Mouse (Mus musculus): Measurements from ENCODE around the gene Dqx1. TPM values are rescaled to one million over a fixed set of nuclear protein-coding genes. Genes with fewer than 3 reads are reported as not detected.

Gene Dqx1
- polyA plus RNA-seq, 1 experiment from 2014 or later = 1.4 TPM

GRCm38 (mm10) chr6:83033249-83034185 is 24.1 kb upstream of the Dqx1 start, which contains the start of the genes Dok1 and Loxl3:
Dok1 (minus strand) TSS chr6:83033471.
Loxl3 (plus strand) TSS chr6:83034173.
- DNase-seq (ENCODE audit: low spot score) = peak; percentile 76

GRCm38 (mm10) chr6:83034463-83035055 is 23.1 kb upstream of the Dqx1 start:
- no peak for DNase-seq (ENCODE audit: low spot score)

- no peak for DNase-seq (ENCODE audit: low spot score)
Measured at GRCm38 (mm10) chr6:83037188-83037587, 20.5 kb upstream of the Dqx1 start.

DNA sequence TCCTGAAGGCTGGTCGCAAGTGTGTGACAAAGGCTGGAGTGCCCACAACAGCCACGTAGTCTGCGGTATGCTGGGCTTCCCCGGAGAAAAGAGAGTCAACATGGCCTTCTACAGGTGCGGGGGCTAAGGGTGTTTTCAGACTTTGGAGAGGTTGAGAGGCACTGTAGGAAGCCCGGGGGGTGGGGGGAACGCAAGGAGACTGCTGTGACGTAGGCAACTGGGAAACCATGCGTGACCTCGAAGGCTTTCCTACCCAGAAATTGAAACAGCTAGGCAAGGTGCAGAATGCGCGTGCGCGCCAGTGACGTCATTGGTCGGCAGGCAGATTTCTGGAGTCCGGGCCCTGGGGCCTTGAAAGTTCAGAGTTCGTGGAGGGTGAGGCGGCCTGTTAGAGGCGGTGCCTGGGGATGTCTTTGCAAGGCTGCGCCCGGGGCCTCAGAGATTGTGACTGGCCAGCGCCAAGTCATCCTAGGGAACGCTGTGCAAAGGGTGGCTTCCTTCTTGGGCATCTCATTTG is 19.1 kb upstream of the Dqx1 start:
- DNase-seq (ENCODE audit: low spot score) = peak; percentile 91

GRCm38 (mm10) chr6:83040601-83041000 is 17.0 kb upstream of the Dqx1 start:
- no peak for DNase-seq (ENCODE audit: low spot score)

GRCm38 (mm10) chr6:83043561-83043960 is 14.1 kb upstream of the Dqx1 start:
- no peak for DNase-seq (ENCODE audit: low spot score)

DNA sequence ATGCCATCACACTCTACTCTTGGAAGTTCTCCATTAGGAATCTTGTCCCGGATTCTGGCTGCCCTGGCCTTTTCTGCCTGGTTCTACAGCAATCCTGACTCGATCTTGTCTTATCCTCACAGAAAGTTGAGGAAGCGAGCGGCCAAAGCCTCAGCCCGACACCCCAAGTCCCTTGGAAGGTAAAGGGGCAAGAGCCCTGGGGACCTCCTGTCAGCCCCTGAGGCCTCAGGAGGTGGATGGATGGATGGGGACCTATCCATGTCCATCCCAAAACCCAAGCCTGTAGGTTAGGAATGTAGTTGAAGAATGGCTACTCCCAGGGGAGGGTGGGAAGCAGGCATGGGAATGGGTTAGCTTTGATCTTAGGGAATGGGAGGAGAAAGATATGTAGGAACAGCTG is 13.7 kb upstream of the Dqx1 start:
- no peak for DNase-seq (ENCODE audit: low spot score)

GRCm38 (mm10) chr6:83044742-83045141 is 12.9 kb upstream of the Dqx1 start:
- no peak for DNase-seq (ENCODE audit: low spot score)

- no peak for DNase-seq (ENCODE audit: low spot score)
Measured at GRCm38 (mm10) chr6:83049367-83049766, 8.3 kb upstream of the Dqx1 start.

GRCm38 (mm10) chr6:83053136-83053960 is 4.3 kb upstream of the Dqx1 start:
- DNase-seq (ENCODE audit: low spot score) = peak; percentile 31

DNA sequence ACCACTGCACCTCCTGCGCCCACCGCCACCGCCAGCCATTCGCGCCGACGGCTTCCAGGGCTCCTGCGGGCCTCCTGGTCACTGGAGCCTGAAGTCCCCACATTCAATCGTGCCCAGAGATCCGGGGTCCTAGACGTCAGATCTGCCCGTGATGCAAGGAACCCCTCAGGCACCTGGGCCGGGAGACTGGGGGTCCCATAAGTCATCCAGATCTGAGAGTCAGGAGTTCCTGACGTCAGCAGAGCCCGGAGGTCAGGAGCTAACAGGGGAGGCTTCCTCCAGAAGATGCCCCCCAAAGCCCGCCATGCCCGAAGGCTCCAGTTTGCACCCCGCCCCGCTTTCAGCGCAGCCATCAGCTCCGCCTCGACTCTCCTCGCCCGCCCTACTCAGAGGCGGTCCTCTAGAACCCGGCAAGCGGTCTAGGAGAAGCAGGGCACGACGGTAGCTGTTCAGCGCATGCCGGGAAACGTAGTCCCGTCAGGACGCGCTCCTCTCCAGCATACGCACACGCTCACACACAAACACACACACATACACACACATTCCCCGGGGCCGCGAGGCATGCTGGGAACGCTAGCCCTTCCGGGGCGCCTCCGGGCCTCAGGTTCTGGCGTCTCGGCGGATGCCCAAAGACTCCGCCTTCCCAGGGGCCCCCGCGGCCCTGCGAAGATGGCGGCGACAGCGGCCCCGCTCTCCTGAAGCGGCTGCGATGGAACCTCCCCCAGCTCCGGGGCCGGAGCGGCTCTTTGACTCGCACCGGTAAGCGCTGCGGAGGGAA is 3.4 kb upstream of the Dqx1 start, which contains the start of gene Aup1:
Gene Aup1, plus strand, starts transcription at position 448 of the 778 bp plus-strand sequence.
- peak; percentile 99 for DNase-seq (ENCODE audit: low spot score)

DNA sequence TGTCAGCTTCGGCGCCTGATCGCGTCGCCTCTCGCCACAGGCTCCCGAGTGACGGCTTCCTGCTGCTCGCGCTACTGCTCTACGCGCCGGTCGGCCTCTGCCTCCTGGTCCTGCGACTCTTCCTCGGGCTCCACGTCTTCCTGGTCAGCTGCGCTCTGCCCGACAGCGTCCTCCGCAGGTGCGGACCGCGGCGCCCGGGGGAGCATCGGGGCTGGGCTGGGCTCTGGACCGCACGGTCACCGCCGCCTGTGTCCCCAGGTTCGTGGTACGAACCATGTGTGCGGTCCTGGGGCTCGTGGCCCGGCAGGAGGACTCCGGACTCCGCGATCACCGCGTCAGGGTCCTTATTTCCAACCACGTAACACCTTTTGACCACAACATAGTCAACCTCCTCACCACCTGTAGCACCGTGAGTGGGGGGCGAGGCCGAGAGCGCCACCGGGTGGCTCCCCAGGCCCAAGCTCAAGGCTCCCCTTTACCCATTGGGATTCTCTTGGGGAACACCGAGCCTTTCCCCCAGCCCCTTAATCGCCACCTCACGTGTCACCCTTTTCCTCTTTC is 2.7 kb upstream of the Dqx1 start, which contains the start of gene Htra2:
Gene Htra2, minus strand, starts transcription at position 403 of the 561 bp plus-strand sequence.
- peak; percentile 46 for DNase-seq (ENCODE audit: low spot score)

DNA sequence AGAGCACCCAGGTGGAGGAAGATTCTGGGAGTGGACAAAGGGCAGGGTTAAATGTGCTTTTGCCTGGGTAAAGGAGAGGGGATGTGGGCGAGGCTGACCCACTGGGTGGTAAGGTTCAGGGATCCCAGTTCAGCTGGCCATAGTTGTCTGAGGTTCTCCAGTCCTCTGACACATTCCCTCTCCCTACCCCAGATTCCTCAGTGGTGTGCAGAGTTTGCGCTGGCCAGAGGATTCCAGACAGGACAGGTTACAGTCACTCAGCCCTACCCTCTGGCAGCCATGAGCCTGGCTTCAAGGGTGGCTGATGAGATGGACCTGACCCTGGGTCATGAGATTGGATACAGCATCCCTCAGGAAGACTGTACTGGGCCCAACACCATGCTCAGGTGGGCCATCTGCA is 1.1 kb downstream of the Dqx1 start:
- DNase-seq (ENCODE audit: low spot score) = no peak

- peak; percentile 36 for DNase-seq (ENCODE audit: low spot score)
Measured at GRCm38 (mm10) chr6:83065995-83066394, 8.4 kb downstream of the Dqx1 start.

GRCm38 (mm10) chr6:83066441-83066840 is 8.8 kb downstream of the Dqx1 start:
- no peak for DNase-seq (ENCODE audit: low spot score)

DNA sequence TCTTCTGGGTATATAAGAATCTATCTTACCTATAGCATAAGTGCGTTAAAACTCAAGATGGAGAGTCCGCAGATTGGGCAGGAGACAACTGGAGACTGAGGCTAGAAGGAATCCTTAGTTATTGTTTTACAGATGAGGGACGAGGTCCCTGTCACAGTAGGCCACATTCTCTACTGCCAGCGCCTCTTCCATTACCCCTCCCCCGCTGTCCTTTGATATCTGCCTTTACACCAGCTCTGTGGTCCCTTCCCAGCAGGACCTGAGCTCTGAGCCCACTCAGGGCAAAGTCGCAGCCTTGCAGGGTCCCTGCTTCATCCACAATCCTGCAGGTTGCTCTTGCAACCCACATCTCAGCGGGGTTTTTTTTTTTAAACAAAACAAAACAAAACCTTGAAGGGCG is 10.6 kb downstream of the Dqx1 start:
- DNase-seq (ENCODE audit: low spot score) = no peak

DNA sequence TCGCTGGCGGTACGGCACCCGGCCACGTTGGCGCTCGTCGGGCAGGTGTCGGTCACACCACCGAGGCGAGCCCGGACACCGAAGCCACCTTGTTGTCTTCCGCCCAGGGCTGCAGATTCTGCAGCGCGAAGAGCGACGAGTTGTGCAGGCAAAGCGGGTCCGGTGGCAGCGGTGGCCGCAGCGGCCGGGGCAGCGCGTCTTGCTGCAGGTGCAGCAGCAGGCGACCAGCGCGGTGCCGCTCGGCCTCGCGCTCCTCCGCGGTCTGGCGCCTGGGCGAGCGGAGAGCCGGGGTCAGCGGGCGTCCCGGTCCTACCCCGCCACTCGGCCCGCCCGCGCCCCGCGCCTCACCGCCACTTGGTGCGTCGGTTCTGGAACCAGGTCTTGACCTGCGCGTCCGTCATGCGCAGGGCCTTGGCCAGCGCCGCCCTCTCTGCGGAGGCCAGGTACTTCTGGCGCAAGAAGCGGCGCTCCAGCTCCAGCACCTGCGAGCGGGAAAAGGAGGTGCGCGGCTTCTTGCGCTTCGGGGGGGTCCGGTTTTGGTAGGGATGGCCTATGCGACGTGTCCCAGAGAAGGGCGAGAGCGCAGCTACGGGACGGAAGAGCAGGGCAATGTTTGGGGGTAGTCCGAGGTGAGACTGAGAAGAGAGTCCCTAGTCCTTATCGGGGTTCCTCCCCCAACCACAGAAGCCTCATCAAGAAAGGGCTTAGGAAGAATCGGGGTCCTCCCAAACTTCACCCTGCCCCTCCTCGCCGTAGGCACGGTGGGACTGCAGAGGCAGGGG is 11.3 kb downstream of the Dqx1 start:
- no peak for DNase-seq (ENCODE audit: low spot score)

- no peak for DNase-seq (ENCODE audit: low spot score)
Measured at GRCm38 (mm10) chr6:83069488-83070246, 12.0 kb downstream of the Dqx1 start.

DNA sequence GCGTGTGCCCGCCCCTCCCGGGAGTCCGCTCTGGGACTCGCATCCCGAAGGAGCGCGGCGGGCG is 12.4 kb downstream of the Dqx1 start, which contains the start of gene Tlx2:
Gene Tlx2, minus strand, starts transcription at position 47 of the 64 bp plus-strand sequence.
- no peak for DNase-seq (ENCODE audit: low spot score)

Data from thymus, postnatal 0 days (tissue).